Mouse (Mus musculus): ENCODE data around the gene Ypel4.

Ypel4 gene

DNA sequence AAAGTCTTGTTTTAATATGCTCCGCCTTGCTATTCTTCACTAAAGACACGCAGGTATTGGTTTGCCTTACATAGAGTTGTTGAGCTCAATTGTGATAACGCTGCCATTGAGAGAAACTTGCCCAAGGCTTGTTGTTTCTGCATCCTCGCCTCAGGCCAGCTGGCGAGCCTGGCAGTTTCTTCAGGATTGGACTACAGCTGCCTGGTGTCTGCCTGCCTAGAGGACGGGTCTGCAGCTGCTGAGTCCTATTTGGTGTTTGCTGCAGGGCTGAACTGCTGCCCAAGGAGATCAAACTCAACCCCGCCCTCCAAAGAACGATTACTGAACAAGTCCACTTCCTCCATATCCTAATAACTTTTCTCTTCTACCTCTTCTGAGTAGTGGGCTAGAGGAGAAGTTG lies 26.9 kb downstream of the Ypel4 start:
- DNase-seq (ENCODE audit: low spot score in 2 of 2) = no peak

DNA sequence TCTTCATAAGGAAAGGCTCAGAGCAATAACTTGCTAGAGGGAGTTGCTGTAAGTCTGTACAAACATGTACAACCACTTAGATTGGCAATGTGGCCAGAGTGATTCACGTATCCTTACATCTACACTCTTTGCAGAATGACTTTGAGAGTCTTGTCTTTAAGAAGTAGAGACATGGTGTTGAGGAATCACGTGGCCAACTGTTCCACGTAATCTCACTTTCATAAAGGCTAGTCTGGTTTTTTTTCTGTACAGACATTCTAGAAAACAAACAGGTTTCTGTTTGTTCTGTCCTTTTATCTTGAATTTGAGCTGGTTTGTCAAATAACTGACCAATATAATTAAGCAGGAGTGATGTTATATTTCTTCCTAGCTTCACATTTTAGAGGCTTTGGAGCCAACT lies 27.5 kb downstream of the Ypel4 start:
- DNase-seq (ENCODE audit: low spot score in 2 of 2) = no peak

DNA sequence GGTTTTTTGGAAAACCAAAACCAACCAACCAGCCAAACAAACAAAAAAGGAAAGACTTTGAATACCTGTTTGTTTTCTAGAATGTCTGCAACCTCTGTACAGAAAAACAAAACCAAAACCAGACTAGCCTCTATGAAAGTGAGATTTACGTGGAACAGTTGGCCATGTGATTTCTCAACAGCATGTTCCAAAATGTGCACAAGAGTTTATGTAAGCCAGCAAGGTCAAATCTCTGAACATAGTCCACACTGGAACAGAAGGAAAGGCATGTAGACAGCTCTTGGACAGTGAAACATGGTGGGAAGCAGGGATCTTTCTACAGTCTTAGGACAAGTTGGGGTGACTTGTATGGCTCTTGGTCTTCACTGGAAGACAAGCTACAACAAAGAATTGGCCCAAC lies 28.0 kb downstream of the Ypel4 start:
- DNase-seq (ENCODE audit: low spot score in 2 of 2) = no peak

DNA sequence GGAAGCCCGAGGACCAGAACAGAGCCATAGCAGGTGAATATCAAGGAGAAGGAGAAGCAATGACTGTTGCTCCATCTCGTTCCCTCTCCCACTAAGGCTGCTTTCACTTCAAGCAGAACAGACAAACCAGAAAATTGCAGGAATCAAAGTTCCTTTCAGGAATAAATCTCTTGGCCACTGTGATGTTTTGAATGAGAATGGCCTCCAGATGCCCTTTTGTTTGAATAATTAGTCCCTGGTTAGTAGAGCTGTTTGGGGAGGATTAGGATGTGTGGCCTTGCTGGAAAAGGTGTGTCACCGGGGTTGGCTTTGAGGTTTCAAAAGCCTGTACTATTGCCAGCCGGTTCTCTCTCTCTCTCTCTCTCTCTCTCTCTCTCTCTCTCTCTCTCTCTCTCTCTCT lies 28.4 kb downstream of the Ypel4 start:
- DNase-seq (ENCODE audit: low spot score in 2 of 2) = no peak

DNA sequence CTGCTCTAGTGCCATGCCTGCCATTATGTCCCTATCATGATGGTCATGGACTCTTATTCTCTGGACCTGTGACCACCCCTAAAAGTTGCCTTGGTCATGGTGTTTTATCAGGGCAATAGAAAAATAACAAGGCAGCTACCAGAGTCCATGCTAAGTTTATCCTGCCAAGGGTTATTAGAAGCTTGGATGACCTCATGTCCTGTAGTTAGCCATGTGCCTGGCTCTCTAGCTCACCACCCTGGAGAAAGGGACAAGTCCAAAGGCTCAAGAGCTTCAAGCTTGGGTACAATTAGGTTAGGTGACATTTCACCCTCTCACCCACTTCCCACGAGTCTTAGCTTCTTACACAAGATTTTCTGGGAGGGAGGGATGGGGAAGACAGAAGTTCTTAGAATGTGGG lies 29.0 kb downstream of the Ypel4 start:
- no peak for DNase-seq (ENCODE audit: low spot score in 2 of 2)

DNA sequence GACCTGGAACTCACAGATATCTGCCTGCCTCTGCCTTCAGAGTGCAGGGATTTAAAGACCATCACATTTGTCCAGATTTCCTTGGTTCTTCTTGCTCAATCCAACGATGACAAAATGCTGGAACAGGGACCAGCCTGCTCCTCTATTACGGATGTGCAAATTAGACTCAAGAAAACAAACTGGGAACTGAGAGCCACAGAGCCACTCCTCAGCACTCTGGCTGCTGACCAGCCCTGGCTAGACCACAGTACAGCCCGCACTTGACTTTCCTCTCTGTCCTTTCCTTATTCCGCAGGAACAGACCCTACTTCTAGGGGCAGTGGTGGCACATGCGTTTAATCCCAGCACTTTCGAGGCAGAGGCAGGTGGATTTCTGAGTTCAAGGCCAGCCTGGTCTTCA lies 36.6 kb downstream of the Ypel4 start:
- peak in 1 of 2 experiments; percentile 33 for DNase-seq (ENCODE audit: low spot score in 2 of 2)

DNA sequence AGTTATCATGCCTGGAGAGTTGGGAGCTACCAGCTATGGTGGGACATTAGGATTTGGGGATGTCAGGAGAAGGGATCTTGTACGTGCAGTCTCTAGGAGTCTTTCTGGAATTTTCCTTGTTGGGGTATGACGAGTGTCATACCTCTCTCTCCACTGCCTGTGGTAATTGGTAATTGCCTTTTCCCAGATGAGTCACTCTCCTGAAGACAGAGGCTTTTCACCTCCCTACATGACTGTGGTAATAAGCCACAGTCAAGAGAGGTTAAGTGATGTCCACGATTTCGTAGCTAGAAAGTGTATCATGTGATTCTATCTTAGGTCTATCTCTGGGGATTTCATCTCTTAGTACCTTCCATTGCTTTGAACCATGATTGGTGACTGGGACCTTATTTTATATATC lies 38.6 kb downstream of the Ypel4 start:
- no peak for DNase-seq (ENCODE audit: low spot score in 2 of 2)

DNA sequence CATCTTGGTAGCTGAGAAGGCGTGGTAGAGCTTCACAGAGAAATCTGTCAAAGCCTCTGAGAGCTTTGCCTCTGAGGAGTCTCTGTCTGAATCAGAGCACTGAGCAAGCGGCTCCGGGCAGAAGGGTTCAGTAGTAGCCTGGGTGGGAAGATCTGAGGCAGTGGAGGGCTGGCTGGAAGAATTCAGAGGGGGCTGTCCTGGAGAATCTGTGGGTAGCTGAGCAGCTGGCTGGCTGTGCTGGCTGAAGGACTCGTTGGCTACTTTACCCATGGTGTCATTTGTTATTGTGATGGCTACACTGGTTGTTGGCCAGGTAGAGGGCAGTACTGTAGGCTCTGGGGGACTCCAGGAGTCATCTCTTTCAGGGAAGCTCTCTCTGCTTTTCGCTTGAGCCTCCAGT lies 39.3 kb downstream of the Ypel4 start:
- no peak for DNase-seq (ENCODE audit: low spot score in 2 of 2)

DNA sequence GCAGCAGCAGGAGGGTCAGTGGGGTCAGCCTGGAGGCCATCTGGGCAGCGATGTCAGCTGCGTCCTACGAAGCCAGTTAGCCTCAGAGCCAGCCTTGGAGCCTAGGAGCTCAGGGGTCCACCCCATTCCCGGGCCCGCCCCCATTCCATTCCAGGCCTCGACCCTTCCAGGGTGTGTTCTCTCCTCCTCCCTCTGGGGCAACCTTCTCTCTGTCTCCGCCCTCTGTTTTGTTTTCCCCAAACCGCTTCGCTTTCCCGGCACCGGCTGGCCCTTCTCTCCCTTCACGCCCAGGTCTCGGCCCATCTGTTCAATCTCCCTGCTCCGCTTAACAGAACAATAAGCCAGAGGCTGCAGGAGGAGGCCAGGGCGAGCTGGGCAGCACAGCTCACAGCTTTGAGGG lies 40.9 kb downstream of the Ypel4 start:
- DNase-seq (ENCODE audit: low spot score in 2 of 2) = peak; percentile 33 to 85

DNA sequence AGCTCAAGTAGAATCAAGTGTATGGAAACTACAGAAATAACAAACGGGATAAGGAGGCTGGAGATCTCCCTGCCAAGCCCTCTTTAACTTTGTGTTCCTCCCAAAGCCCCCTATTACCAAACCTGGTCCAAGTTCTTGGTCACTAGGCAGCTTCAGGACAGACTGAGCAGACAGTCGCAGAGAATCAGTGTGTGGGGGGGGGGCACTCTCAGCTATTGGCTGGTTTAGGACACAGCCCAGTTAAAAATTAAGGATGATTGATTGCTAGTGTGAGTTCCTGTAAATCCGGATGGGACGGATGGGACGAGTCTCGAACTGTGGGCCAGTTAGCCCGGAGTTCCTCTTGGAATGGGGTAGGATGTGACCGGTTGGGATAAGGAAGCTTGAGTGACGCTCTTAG lies 41.4 kb downstream of the Ypel4 start, which contains the start of gene Serping1:
Gene Serping1, minus strand, starts transcription at position 204 of the 400 bp plus-strand sequence.
- no peak for DNase-seq (ENCODE audit: low spot score in 2 of 2)

DNA sequence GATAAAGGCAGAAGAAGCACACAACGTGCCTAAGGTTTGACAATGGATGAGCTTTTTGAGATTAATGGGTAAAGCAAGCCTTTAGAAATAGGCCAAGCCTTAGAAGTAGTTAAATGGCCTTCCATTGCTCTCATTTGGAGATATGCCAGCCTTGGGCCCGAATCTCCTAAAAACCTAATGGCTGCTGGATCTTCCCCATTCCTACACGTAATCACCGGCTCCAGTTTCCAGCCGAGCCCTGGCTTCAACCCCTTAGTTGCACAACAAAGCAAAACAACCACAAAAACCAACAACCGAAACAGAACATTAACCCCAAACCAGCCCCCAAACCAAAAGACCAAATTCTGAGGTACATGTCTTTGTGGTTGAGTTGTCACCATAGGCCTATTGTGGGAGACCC lies 41.8 kb downstream of the Ypel4 start:
- peak in 1 of 2 experiments; percentile 27 for DNase-seq (ENCODE audit: low spot score in 2 of 2)

DNA sequence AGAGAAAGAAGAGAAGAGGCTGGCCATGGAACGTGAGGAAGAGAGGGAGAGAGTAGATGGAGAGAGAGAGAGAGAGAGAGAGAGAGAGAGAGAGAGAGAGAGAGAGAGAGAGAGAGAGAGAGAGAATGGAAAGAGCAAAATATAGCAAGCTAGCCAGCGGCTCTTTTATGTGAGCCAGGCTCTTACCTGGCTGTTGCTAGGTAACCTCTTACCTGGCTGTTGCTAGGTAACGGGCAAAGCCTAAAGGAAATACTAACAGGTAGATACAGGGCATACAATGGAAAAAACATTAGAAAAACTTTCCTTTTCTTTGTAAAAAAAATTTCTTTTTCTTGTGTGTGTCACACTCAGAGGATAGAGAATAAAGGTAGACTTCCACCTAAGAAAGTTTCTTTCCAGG lies 43.8 kb downstream of the Ypel4 start:
- DNase-seq (ENCODE audit: low spot score in 2 of 2) = no peak

DNA sequence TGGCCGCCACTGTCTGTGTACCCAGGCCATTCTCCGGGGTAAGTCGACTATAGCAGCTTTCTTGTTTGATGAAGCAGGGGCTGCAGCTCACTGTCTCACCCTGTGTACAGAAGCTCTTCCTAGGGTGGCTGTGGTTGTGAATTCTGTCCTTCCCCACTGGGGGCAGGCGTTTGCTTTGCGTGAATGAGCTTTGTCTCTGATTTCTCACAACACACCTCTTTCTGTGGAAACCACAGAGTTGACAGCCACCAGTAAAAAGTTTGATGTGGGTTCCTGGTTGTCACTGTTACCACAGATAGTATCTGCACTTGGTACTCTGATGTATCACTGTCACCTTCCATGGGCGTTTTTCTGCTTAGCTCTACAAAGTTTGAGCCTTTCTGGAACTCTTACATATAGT lies 45.4 kb downstream of the Ypel4 start:
- no peak for DNase-seq (ENCODE audit: low spot score in 2 of 2)

DNA sequence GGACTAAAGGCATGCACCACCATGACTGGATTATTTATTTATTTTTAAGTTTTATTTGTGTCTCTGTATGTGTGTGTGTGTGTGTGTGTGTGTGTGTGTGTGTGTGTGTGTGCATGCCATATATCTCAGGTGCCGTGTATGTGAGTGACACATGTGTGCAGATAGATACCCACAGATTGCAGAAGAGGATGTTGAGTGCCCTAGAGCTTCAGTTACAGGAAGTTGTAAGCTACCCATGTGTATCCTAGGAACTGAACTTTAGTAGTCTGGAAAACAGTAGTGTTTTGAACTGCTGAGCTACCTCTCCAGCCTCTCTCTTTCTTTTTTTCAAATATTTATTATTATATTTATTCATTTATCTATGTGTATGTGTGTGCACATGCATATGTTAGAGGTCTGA lies 49.5 kb downstream of the Ypel4 start:
- DNase-seq (ENCODE audit: low spot score in 2 of 2) = no peak

DNA sequence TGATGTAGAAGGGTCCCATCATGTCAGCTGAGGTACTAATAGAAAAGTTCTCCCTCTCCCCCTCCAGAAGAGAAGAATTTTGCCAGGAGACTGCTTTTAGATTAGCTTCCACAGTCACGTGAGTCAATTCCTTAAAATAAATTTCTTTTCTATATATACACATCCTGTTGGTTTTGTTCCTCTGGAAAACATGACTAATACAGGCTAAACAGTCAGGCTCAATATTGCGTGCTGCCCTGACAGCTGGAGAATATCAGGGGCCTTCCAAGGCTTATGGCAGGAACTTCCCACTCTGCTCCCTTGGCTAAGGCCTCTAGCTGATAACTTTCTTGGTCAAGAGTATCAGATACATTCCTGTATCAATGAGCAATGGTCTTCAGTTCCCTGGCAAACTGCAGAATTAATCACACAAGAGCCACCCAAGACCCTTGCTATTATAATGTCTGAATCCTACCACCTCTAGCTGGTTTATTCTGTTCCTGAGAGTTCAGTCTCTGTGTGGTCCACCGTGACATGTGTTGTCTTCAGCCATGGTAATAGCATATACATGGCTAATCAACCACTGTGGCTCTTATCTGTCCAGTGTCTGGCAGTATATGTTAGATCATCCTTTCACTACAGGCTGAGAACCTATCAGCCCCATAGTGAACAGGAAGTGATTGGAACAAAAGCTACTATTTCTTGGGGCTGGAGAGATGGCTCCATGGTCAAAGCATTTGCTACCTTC lies 50.1 kb downstream of the Ypel4 start:
- DNase-seq (ENCODE audit: low spot score in 2 of 2) = no peak

All from urinary bladder, adult 18-20 months (tissue).